Mouse (Mus musculus) ES-E14 (cell line): ENCODE measurements around the gene T. TPM values are rescaled to one million over a fixed set of nuclear protein-coding genes. Genes with fewer than 3 reads are reported as not detected.
A peak's percentile ranks its signal among the peaks of the same experiment; 100 is the strongest.

ENCODE experiments used
- DNase-seq: peaks from one replicate; pipeline ENCODE4 v3.0.0-alpha.2; 2013; ENCODE audit warnings: low read depth, low spot score
- H3K27ac ChIP-seq: 2 replicates; pipeline ENCODE4 v1.5.1; 2012; ENCODE audit warnings: low read depth, mild to moderate bottlenecking, low read length, moderate library complexity, mixed read lengths; ENCODE audit not compliant: poor library complexity, insufficient read depth, severe bottlenecking
- H3K36me3 ChIP-seq: 2 replicates; pipeline ENCODE4 v1.6.1; 2012; ENCODE audit warnings: mild to moderate bottlenecking, low read length, moderate library complexity, mixed read lengths; ENCODE audit not compliant: control insufficient read depth, poor library complexity, insufficient read depth, severe bottlenecking
- H3K4me1 ChIP-seq, 2 experiments: fragments of 150-350 bp in 1 of 2; sonication (generic) in 1 of 2; 2 replicates each; pipeline ENCODE4 v1.6.1; 2012; ENCODE audit warnings: low read length in 2 of 2, mild to moderate bottlenecking in 1 of 2, mixed read lengths in 1 of 2; ENCODE audit not compliant: control insufficient read depth in 2 of 2, insufficient read depth in 2 of 2, poor library complexity in 1 of 2
- H3K4me3 ChIP-seq, 2 experiments: fragments of 150-350 bp in 1 of 2; sonication (generic) in 1 of 2; 2 replicates each; pipeline ENCODE4 v1.5.1; 2012; ENCODE audit warnings: low read length in 2 of 2, low read depth in 1 of 2, mild to moderate bottlenecking in 1 of 2, mixed read lengths in 1 of 2; ENCODE audit not compliant: insufficient read depth in 1 of 2, poor library complexity in 1 of 2, severe bottlenecking in 1 of 2
- H3K9ac ChIP-seq: 2 replicates; pipeline ENCODE4 v1.6.1; 2012; ENCODE audit warnings: low read depth, mild to moderate bottlenecking, low read length, mixed read lengths; ENCODE audit not compliant: poor library complexity, insufficient read depth, severe bottlenecking
- H3K9me3 ChIP-seq: fragments of 150-350 bp; sonication (generic); 2 replicates; pipeline ENCODE4 v1.6.1; 2012; ENCODE audit warnings: low read depth, mild to moderate bottlenecking, low read length; ENCODE audit not compliant: control insufficient read depth, insufficient read depth
- CHD2 ChIP-seq: IDR thresholded peaks from 2 replicates; pipeline ENCODE4 v1.6.1; 2014; ENCODE audit warnings: mild to moderate bottlenecking, low read depth, low read length, inconsistent platforms
- HCFC1 ChIP-seq: IDR thresholded peaks from 2 replicates; pipeline ENCODE4 v1.6.1; 2012; ENCODE audit warnings: low read length, inconsistent platforms, borderline replicate concordance; ENCODE audit not compliant: insufficient read depth
- MAFK ChIP-seq: IDR thresholded peaks from 2 replicates; pipeline ENCODE4 v1.6.1; 2014; ENCODE audit warnings: mild to moderate bottlenecking, low read depth, low read length, inconsistent platforms; ENCODE audit not compliant: insufficient read depth
- ZC3H11A ChIP-seq: IDR thresholded peaks from 2 replicates; pipeline ENCODE4 v1.6.1; 2012; ENCODE audit warnings: low read depth, mild to moderate bottlenecking, inconsistent platforms, low read length, borderline replicate concordance
- ZNF384 ChIP-seq: IDR thresholded peaks from 2 replicates; pipeline ENCODE4 v1.6.1; 2012; ENCODE audit warnings: low read depth, low read length, inconsistent platforms
- in situ Hi-C, 2 experiments: fragments of 600-800 bp; cut with MboI; formaldehyde crosslinking; loops; one replicate each; pipeline ENCODE4 v1.15.1; 2025; ENCODE audit warnings: low sequenced_read_pairs in 2 of 2, inconsistent platforms in 1 of 2; ENCODE audit not compliant: unreplicated experiment in 2 of 2
- total RNA-seq: library from RNA; depleted of rRNA; stranded (reverse); fragments of 300-350 nt; gene quantifications from 2 replicates; pipeline ENCODE4 v1.2.3, GENCODE M21; 2012; rRNA removed

Gene T
- total RNA-seq = 1.7 and 3.5 TPM in 2 replicates

DNA sequence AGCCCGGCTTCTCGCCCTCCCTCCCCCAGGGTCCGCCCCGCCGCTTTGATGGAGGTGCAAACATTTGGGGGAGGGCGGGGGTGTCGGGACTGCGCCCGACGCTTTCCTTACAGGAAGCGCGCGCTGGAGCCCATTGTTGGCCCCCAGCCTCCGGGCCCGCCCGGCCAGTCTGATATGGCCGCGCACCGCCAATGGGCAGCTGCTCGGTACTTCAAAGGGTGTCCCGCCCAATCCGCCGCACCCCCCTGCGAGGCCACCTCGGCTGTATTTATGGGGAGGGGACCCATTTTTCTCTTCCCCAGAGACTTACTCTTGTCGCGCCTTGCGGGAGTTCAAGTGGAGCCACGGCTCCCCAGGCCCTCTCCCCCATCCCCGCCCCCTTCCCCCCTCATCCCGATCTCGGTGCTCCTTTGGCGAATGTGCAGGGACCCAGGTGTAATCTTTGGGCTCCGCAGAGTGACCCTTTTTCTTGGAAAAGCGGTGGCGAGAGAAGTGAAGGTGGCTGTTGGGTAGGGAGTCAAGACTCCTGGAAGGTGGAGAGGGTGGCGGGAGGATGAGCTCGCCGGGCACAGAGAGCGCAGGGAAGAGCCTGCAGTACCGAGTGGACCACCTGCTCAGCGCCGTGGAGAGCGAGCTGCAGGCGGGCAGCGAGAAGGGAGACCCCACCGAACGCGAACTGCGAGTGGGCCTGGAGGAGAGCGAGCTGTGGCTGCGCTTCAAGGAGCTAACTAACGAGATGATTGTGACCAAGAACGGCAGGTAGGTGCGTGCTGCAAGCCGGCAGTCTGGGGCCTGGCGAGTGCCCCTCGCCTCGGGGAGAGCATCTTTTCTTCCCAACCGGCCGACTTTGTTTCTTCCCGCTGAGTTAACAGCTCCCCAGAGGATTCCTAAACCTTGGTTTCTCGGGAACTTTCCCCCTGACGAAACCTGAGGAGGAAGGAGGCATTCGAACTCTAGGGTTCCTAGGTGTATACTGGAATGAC is at the start of gene T:
T (plus strand) TSS at position 446 of the 983 bp plus-strand sequence.
- H3K27ac ChIP-seq = no peak within 1 kb of the TSS
- DNase-seq = no peak
- no peaks in the 10 kb centered on the region for H3K9me3 ChIP-seq
- H3K9ac ChIP-seq = no peak within 1 kb of the TSS
- TF ChIP-seq CHD2 (no peak), HCFC1 (no peak), ZC3H11A (no peak), ZNF384 (no peak), MAFK (no peak)
- in situ Hi-C loops = no loop called here
- peak within 1 kb of the TSS; percentile 54 to 62 for H3K4me3 ChIP-seq
- H3K4me1 ChIP-seq = peaks cover 0 to 15% of the 10 kb centered on the region in 2 experiments; a peak in 3 of 4 replicates
- H3K36me3 ChIP-seq = no peaks in the 10 kb centered on the region

DNA sequence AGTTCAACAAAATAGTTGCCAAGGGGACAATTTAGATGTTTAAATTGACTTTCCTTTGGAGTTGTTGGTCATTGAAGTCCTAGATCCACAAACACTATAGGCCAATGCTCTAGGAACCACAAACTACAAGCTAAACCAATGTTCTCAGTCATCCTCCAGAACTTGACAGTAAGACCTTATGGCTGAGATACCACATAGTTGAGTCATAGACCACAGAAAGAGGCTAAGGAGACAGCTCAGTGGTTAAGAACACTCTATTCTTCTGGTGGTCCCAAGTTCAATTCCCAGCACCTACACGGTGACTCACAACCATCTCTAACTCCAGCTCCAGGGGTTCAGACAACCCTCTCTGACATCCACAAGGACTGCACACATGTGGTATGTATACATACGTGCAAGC is 48.8 kb upstream of the T start:
- in situ Hi-C loops = no loop called here
- H3K4me3 ChIP-seq = no peak overlapping the region
- no peak for TF ChIP-seq ZC3H11A
- no peak for TF ChIP-seq CHD2
- TF ChIP-seq ZNF384 = no peak
- TF ChIP-seq MAFK = no peak
- TF ChIP-seq HCFC1 = no peak
- no peaks in the 10 kb centered on the region for H3K36me3 ChIP-seq
- H3K9ac ChIP-seq = no peak overlapping the region
- no peak overlapping the region for H3K27ac ChIP-seq
- no peak for DNase-seq
- H3K4me1 ChIP-seq = peaks cover 0 to 2% of the 10 kb centered on the region in 2 experiments; a peak in 1 of 4 replicates
- no peaks in the 10 kb centered on the region for H3K9me3 ChIP-seq

DNA sequence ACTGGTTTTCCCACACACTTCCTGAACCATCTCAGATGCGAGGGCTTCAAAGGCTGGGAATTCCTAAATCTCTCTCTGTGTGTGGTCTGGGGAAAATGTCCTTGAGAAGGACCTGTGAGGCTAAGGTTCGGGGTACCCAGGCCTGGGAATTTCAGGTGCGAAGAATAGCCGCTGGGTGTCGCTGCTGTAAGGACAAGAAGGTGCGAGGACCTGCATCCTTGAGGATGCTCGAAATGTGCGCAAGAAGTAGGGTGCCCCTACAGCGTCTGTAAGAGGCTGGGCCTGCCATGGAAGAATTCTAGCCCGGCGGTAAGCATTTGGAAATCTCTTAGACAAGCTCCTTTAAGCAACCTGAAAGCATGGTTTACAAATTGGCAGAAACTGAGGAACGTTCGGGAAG is 45.8 kb upstream of the T start:
- no peak for TF ChIP-seq ZC3H11A
- TF ChIP-seq CHD2 = no peak
- no peak for TF ChIP-seq HCFC1
- no peak for TF ChIP-seq MAFK
- no peak for TF ChIP-seq ZNF384
- Histone ChIP-seq H3K9ac (no peak overlapping the region), H3K27ac (no peak overlapping the region), H3K4me1 (peaks cover 0 to 2% of the 10 kb centered on the region in 2 experiments; a peak in 1 of 4 replicates), H3K36me3 (no peaks in the 10 kb centered on the region), H3K9me3 (no peaks in the 10 kb centered on the region), H3K4me3 (no peak overlapping the region)
- DNase-seq = peak; percentile 69
- in situ Hi-C loops = no loop called here

DNA sequence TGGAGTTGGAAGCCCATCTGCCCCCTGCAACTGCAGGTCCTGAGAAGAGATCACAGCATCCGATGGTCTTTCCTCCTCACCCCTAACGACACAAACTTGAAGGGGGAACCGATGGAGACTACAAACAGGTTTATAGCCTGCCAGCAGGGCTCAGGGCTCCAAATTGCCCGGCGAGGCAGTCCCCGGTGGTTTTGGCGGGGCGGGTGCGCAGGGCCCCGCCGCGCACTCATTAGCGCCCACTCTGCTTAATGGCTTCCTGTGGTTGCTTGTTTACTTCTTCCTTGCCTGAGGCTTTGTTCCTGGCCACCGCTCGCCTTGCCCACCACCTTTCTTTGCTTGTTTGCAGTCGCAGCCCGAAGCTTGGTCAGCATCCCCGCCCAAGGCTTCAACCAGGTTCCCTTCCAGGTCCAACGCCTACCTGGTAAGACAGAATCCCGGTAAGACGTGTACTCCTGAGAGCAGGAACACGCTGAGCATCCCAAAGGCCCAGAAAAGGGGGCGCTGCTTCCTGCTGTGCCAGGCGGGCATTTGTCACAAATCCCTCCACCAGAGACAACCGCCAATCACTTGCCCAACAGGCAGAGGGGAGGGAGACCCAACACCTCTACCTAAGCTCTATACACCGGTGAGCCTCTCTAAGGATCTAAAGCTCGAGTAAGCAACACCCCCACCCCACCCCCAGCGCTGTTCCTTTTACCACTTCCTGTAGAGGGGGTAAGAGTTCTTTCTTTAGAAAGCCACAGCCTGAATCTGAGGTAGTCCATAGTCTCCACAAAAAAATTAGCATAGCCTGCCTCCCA is 45.0 kb upstream of the T start:
- TF ChIP-seq ZC3H11A = no peak
- no peak for TF ChIP-seq ZNF384
- TF ChIP-seq MAFK = no peak
- TF ChIP-seq CHD2 = no peak
- no peak for TF ChIP-seq HCFC1
- no peak overlapping the region for H3K9ac ChIP-seq
- DNase-seq = no peak
- H3K27ac ChIP-seq = no peak overlapping the region
- H3K4me1 ChIP-seq = peaks cover 0 to 2% of the 10 kb centered on the region in 2 experiments; a peak in 1 of 4 replicates
- H3K36me3 ChIP-seq = no peaks in the 10 kb centered on the region
- H3K9me3 ChIP-seq = no peaks in the 10 kb centered on the region
- peak overlapping the region; percentile 31 to 37; a peak in 2 of 4 replicates for H3K4me3 ChIP-seq
- in situ Hi-C loops = no loop called here
